Mouse (Mus musculus) heart, adult 2 months (tissue): Measurements from ENCODE around the gene Rreb1. TPM values are rescaled to one million over a fixed set of nuclear protein-coding genes. Genes with fewer than 3 reads are reported as not detected.

Source experiments
- DNase-seq, 2 experiments: peaks; one replicate each; pipeline ENCODE4 v3.0.0; 2021
- H3K27ac ChIP-seq: fragments of 200-600 bp; 2 replicates; pipeline ENCODE4 v1.8.1; 2022
- H3K27me3 ChIP-seq: fragments of 200-500 bp; 2 replicates; pipeline ENCODE4 v1.6.1; 2012; ENCODE audit warnings: mild to moderate bottlenecking, low read length, inconsistent platforms, mixed read lengths; ENCODE audit not compliant: control insufficient read depth, insufficient read depth
- H3K36me3 ChIP-seq: fragments of 200-500 bp; 2 replicates; pipeline ENCODE4 v1.6.1; 2012; ENCODE audit warnings: low read length, inconsistent platforms; ENCODE audit not compliant: control insufficient read depth, insufficient read depth
- H3K4me1 ChIP-seq: fragments of 200-500 bp; 2 replicates; pipeline ENCODE4 v1.6.1; 2011; ENCODE audit warnings: low read length; ENCODE audit not compliant: control insufficient read depth, insufficient read depth
- H3K4me3 ChIP-seq: fragments of 200-600 bp; 2 replicates; pipeline ENCODE4 v1.8.1; 2022
- H3K79me2 ChIP-seq: fragments of 200-500 bp; replicated peaks from 2 replicates; pipeline ENCODE4 v1.6.1; 2012; ENCODE audit warnings: mild to moderate bottlenecking, inconsistent platforms, low read length, moderate library complexity, mixed read lengths; ENCODE audit not compliant: control insufficient read depth, insufficient read depth
- H3K9ac ChIP-seq: fragments of 200-500 bp; 2 replicates; pipeline ENCODE4 v1.6.1; 2012; ENCODE audit warnings: low read depth, mild to moderate bottlenecking, control low read depth, inconsistent platforms, low read length, mixed read lengths
- CTCF ChIP-seq: fragments of 200-600 bp; IDR thresholded peaks from 2 replicates; pipeline ENCODE4 v1.8.1; 2022; ENCODE audit warnings: antibody characterized with exemption, mild to moderate bottlenecking, moderate library complexity
- EP300 ChIP-seq: fragments of 200-500 bp; IDR thresholded peaks from 2 replicates; pipeline ENCODE4 v1.6.1; 2011; ENCODE audit warnings: low read depth, low read length, control low read depth; ENCODE audit not compliant: insufficient read depth
- POLR2A ChIP-seq: fragments of 200-500 bp; IDR thresholded peaks from 2 replicates; pipeline ENCODE4 v1.6.1; 2011; ENCODE audit warnings: mild to moderate bottlenecking, low read depth, low read length, control low read depth; ENCODE audit not compliant: insufficient read depth
- WGBS: fragments of 180-500 bp; shearing (Covaris S2); methylation state at CpG from one replicate; pipeline ENCODE4 v1.1.7; 2018; 5-methylcytosine and 5-hydroxymethylcytosine counted together
- intact Hi-C: fragments of 180-260 bp; cut with DNase I; formaldehyde crosslinking; loops from one replicate; pipeline ENCODE4 v1.15.1; 2025
- polyA plus RNA-seq: library from polyadenylated mRNA; depleted of rRNA; stranded (reverse); fragments of >200 nt; gene quantifications from 2 replicates; pipeline ENCODE4 v1.2.3, GENCODE M21; 2012
- total RNA-seq, 2 experiments: library from RNA; stranded (reverse); gene quantifications; 2 replicates each; pipeline ENCODE4 v1.2.3; 2021

Rreb1 gene
- total and polyA plus RNA-seq, 3 experiments, result 12.8 to 57.5 (median 34.3) TPM

DNA sequence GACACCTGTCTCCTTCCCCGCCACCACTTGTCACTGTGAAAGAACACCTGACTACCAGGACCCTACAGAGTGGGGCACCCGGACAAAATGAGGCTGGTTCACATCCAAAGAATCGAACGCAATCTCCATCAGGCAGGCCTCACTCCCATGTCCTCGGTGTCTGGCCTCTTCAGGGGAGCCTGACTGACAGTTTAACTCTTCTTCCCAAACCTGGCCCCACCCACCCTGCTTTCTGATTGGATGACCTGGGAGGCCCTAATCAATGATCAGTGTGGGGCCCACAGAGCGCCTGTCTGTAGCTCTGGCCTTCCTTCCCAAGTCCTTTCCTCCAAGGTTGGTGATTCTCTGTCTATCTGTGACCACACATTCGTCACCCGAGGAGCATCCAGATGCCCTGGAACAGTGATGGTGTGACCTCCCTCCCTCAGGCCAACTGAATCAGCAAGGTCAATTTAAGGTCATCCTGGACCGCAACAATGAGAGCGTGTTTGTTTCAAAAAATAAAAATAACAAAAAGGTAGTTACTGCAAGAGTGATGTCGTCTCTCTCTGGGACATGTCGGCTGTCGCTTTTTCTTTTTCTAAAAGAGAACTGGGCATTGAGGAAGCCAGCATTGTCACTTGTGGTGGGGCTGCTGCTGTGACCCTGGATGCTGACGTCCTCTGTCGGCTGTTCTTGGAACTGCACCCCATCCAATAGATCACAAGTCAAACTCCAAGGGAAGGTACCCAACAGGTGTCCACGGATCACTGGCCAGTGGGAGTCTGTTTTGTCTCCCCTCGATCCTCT, 187.1 kb downstream of the Rreb1 start:
- TF ChIP-seq EP300 (no peak), POLR2A (no peak), CTCF (peak; percentile 39)
- H3K79me2 ChIP-seq, result no peaks in the 10 kb centered on the region

DNA sequence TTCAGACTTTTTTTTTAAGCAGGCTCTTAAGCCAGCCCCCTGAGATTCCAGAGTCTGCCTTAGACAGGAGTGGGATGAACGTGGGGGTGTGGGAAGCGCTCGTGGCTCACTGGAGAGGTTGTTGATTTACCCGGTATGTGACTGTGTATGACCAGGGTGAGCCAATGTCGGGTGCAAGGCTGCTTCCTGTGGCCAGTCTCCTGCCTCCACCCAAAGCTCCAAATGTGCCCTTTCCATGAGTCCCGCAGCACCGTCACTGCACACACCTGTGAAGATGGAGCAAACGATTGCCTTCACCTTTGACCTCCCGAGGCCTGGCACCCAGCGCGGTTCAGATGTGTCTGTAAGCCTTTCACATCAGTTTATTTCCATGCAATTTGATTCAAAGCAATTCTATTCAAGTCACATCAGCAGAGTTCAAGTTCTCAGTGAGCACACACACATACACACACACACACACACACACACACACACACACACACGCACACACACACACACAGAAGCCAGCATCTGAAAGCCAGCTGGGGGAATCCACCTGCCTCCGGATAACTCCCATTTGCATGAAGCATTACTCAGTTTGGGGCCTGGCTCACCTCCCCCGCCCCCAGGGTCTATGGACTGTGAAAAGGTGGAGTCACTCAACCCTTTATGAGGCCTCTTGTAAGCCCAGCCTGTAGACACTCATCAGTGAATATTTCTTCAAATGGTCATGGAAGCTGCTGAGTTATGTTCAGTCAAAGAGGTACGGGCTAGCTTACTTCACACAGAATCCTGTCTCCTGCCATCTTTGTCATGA, 188.3 kb downstream of the Rreb1 start:
- TF ChIP-seq CTCF (no peak), POLR2A (no peak), EP300 (no peak)
- Histone ChIP-seq H3K4me3 (no peak overlapping the region), H3K79me2 (no peaks in the 10 kb centered on the region), H3K36me3 (no peaks in the 10 kb centered on the region), H3K27ac (no peak overlapping the region), H3K27me3 (no peaks in the 10 kb centered on the region), H3K9ac (no peak overlapping the region), H3K4me1 (peaks cover 1% of the 10 kb centered on the region; the same call in 1 of the 2 replicates)
- no peak for DNase-seq
- WGBS, result 88% methylated on average over 15 of the region's 15 CpGs
- intact Hi-C loops, result no loop called here

More for the DNA sequence above, 187.1 kb downstream of the Rreb1 start:
- Histone ChIP-seq H3K9ac (no peak overlapping the region), H3K4me3 (no peak overlapping the region), H3K27me3 (no peaks in the 10 kb centered on the region), H3K4me1 (peaks cover 1% of the 10 kb centered on the region; the same call in 1 of the 2 replicates), H3K36me3 (no peaks in the 10 kb centered on the region), H3K27ac (no peak overlapping the region)
- intact Hi-C loops, result no loop called here
- WGBS, result 60% methylated on average over 17 of the region's 17 CpGs
- DNase-seq, result no peak

DNA sequence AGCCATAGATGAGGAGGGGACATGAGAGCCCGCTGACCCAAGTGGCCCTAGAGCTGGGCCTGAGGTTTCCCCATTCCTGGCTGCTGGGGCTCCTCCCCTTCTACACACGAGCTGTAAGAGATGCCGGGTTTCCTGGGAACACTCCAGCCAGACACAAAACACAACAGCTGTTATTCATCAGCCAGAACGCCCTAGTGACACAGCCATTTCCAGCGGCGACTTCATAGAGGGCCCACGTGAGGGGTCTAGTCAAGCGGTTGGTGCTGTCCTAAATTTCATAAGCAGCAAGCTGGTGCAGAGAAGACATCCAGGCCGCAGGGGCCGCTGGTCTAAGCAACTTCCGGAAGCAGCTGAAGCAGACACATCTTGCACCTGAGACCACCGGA, 188.8 kb downstream of the Rreb1 start:
- Histone ChIP-seq H3K4me1 (peaks cover 1% of the 10 kb centered on the region; the same call in 1 of the 2 replicates), H3K4me3 (no peak overlapping the region), H3K9ac (no peak overlapping the region), H3K27ac (no peak overlapping the region), H3K36me3 (no peaks in the 10 kb centered on the region), H3K79me2 (no peaks in the 10 kb centered on the region), H3K27me3 (no peaks in the 10 kb centered on the region)
- 57% methylated on average over 12 of the region's 12 CpGs for WGBS
- DNase-seq, result no peak
- TF ChIP-seq CTCF (no peak), POLR2A (no peak), EP300 (no peak)
- intact Hi-C loops, result no loop called here

DNA sequence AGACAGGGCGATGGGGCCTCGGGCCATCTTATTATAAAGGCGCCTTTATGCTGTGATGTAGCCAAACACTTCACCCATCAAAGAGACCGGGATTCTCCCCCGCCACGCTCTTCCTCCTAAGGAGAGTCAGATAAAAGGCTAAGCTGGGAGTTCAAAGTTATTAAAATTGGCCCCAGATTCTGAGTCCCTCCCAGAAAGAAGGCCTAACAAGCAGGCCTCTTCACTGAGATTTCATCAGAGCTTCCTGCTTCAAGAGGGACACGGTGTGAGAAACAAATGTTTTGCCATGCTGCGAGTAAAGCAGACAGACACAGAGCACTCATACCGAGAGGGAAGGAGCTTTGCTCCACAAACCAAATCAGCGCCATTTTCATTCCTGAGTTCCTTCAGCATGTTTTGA, 189.4 kb downstream of the Rreb1 start:
- Histone ChIP-seq H3K4me1 (peaks cover 1% of the 10 kb centered on the region; the same call in 1 of the 2 replicates), H3K4me3 (no peak overlapping the region), H3K27ac (no peak overlapping the region), H3K9ac (no peak overlapping the region), H3K27me3 (no peaks in the 10 kb centered on the region), H3K36me3 (no peaks in the 10 kb centered on the region), H3K79me2 (no peaks in the 10 kb centered on the region)
- intact Hi-C loops, result no loop called here
- WGBS, result 67% methylated on average over 10 of the region's 10 CpGs
- TF ChIP-seq EP300 (no peak), CTCF (no peak), POLR2A (no peak)
- no peak for DNase-seq

DNA sequence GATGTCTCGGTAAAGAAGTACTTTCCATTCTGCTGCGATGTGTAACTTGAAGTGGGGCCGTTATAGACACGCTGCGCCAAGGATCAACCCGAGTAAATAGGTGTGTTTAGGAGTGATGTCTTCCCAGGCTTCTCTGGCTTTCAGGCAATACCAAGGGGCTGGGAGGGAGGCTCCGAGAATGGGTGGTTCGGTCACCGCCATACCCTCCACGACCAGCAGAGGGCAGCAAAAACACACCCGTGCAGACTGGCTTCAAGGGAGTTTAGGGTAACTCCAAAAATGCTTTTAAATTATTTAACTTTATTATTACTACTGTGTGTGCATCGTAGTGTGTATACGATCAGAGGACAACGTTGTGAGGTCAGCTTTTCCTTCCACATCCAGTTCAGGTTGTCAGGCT, 191.1 kb downstream of the Rreb1 start:
- 9% methylated on average over 14 of the region's 14 CpGs for WGBS
- intact Hi-C loops, result no loop called here
- H3K9ac ChIP-seq, result no peak overlapping the region

DNA sequence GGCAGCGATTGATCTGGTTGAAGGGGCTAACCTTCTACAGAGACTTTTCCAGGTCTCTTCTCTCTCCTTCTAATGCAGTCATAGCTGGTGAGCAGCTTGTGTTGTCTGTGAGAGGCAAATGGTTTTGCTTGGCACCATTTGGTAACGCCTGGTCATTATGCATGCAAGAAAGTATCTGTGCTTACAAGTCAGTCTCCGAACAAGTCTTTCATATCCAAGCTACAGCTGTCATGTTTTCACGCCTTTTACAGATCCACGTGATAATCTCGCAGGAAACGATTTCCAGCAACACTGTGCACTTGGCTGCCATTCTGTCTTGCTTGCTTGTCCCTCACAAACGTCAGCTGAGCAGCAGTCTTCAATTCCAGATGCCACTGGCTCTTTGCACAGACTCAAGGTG, 191.8 kb downstream of the Rreb1 start:
- H3K4me3 ChIP-seq, result no peak overlapping the region
- no peak for DNase-seq
- intact Hi-C loops, result no loop called here
- peaks cover 1% of the 10 kb centered on the region; the same call in 1 of the 2 replicates for H3K4me1 ChIP-seq
- WGBS, result 50% methylated on average over 8 of the region's 8 CpGs
- TF ChIP-seq POLR2A, result no peak
- no peak for TF ChIP-seq EP300
- no peak for TF ChIP-seq CTCF
- H3K27ac ChIP-seq, result no peak overlapping the region
- H3K9ac ChIP-seq, result no peak overlapping the region
- H3K27me3 ChIP-seq, result no peaks in the 10 kb centered on the region
- H3K79me2 ChIP-seq, result no peaks in the 10 kb centered on the region
- H3K36me3 ChIP-seq, result no peaks in the 10 kb centered on the region

More for the DNA sequence above, 191.1 kb downstream of the Rreb1 start:
- TF ChIP-seq EP300 (no peak), CTCF (peak; percentile 98)
- Histone ChIP-seq H3K27me3 (no peaks in the 10 kb centered on the region), H3K4me3 (no peak overlapping the region), H3K79me2 (no peaks in the 10 kb centered on the region), H3K36me3 (no peaks in the 10 kb centered on the region), H3K27ac (no peak overlapping the region), H3K4me1 (peaks cover 1% of the 10 kb centered on the region; the same call in 1 of the 2 replicates)
- DNase-seq, result peak; percentile 77 to 90
